In the genomic region with DNA sequence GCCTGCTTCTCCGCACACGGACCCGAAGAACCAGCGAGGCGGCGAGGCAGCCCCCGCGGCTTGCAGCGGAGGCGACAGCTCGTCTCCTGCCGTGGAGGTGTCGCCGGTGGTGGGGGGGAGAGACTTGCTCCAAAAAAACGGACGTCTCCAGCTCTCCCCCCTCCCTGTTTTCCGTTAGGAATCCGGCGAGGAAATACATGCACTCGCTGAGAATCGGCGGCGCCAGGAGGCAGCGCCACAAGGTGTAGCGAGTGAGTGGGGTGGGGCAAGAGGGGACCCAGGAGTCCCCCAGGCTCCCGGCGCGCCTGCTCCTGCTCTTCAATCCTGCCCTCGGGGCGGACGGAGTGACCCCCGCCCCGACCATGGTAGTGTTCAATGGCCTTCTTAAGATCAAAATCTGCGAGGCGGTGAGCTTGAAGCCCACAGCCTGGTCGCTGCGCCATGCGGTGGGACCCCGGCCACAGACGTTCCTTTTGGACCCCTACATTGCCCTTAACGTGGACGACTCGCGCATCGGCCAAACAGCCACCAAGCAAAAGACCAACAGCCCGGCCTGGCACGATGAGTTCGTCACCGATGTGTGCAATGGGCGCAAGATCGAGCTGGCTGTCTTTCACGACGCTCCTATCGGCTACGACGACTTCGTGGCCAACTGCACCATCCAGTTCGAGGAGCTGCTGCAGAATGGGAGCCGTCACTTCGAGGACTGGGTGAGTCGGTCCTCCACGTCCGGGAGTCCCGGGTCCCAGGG, we compare ENCODE assay signal across 8 mouse cellular contexts. TPM values are rescaled to one million over a fixed set of nuclear protein-coding genes. Genes with fewer than 3 reads are reported as not detected.
DNase-seq lines count a peak whose midpoint lies in the region; ATAC-seq and TF ChIP-seq lines count a peak whose summit lies in the region.

No protein-coding gene starts in this region.

- H3K4me2 ChIP-seq in forebrain, embryonic 12.5 days, result peak overlapping the region; percentile 90

- TF ChIP-seq CTCF in G1E (IDR thresholded peaks at IDR 0.05; ENCODE audit: low read depth, low read length), result no peak

- H3K27ac ChIP-seq in forebrain, embryonic 12.5 days, result peak overlapping the region; percentile 91

- H3K4me1 ChIP-seq in G1E (ENCODE audit: insufficient read depth, low read depth, low read length), result peaks cover 33% of the 10 kb centered on the region
- peaks cover 28% of the 10 kb centered on the region for H3K4me1 ChIP-seq in forebrain, embryonic 12.5 days

- no peaks in the 10 kb centered on the region for H3K9me3 ChIP-seq in G1E (replicated peaks)
- no peaks in the 10 kb centered on the region for H3K9me3 ChIP-seq in forebrain, embryonic 12.5 days

- peaks cover 25% of the 10 kb centered on the region for H3K27me3 ChIP-seq in G1E (ENCODE audit: insufficient read depth, low read length)
- H3K27me3 ChIP-seq in forebrain, embryonic 12.5 days, result peaks cover 24% of the 10 kb centered on the region

- DNase-seq in G1E (ENCODE audit: low spot score), result no peak
- DNase-seq in adrenal gland, postnatal 25 days, result peak; percentile 42
- DNase-seq in heart, postnatal 14 days, result peak; percentile 47 to 55
- DNase-seq in layer of hippocampus, postnatal 14 days (ENCODE audit: low spot score in 2 of 2), result peak; percentile 41 to 43
- peak; percentile 40 to 54 for DNase-seq in lung, postnatal 4 days
- DNase-seq in right cerebral cortex, postnatal 4 days, result peak; percentile 56

- H3K36me3 ChIP-seq in G1E (replicated peaks), result peaks cover 9% of the 10 kb centered on the region
- no peaks in the 10 kb centered on the region; the same call in 1 of the 2 replicates for H3K36me3 ChIP-seq in forebrain, embryonic 12.5 days (replicated peaks)

- peak overlapping the region; percentile 85 for H3K4me3 ChIP-seq in G1E (ENCODE audit: low read depth, low read length)
- peak overlapping the region; percentile 67 for H3K4me3 ChIP-seq in forebrain, embryonic 12.5 days (replicated peaks)

- ATAC-seq in G1E (ENCODE audit: extremely low read depth, insufficient number of reproducible peaks, low FRiP score, poor library complexity, severe bottlenecking), result no peak
- 0 out of 2 replicates have a peak, but pooled peaks have one; percentile 3 for ATAC-seq in forebrain, embryonic 12.5 days (ENCODE audit: low FRiP score)
- ATAC-seq in monocyte, adult 5-6 weeks (replicated peaks; ENCODE audit: insufficient number of reproducible peaks, low FRiP score, low TSS enrichment, poor library complexity, severe bottlenecking), result no peak; the same call in 1 of the 2 replicates

- intact Hi-C loops in heart, postnatal 14 days (cut with DNase I), result loop anchor here (2.0 to 5.0 kb wide), 2 partner anchors 39 to 68 kb away; no protein-coding TSS in a partner anchor

- under 1% methylated on average over 64 of the region's 64 CpGs for WGBS in forebrain, embryonic 12.5 days

- peak overlapping the region; percentile 78 for H3K9ac ChIP-seq in forebrain, embryonic 12.5 days

RNA-seq across cellular contexts. Expression of gene Prkce, which starts 0.8 kb away (rescaled TPM):
- total RNA-seq in G1E (2014; fragmentation: Nextera tagmentation), result 5.1 and 6.1 TPM in 2 replicates
- 2.5 and 2.7 TPM in 2 replicates for total RNA-seq in G1E (2017)
- 2.0 and 2.2 TPM in 2 replicates for polyA plus RNA-seq in G1E (2012)
- total RNA-seq in adrenal gland, postnatal 25 days (2021), result 22.8 and 25.8 TPM in 2 replicates
- 4.6 and 6.0 TPM in 2 replicates for polyA plus RNA-seq in forebrain, embryonic 12.5 days (2016; fragmentation: Nextera tagmentation; extraction: Ambion mirVana)
- 10 to 100 TPM; 28.7 to 29.1 TPM for total RNA-seq in heart, postnatal 14 days (2021)
- 100 to 1,000 TPM; 380 TPM for total RNA-seq in layer of hippocampus, postnatal 14 days (2021)
- total RNA-seq in monocyte, adult 5-6 weeks (2017), result 15.6 to 21.1 TPM (median 15.9 TPM) in 3 replicates

RNA-seq across cellular contexts. Expression of gene Srbd1, which starts 23.4 kb away (rescaled TPM):
- 33.3 and 36.1 TPM in 2 replicates for total RNA-seq in G1E (2014; fragmentation: Nextera tagmentation)
- 26.6 and 28.3 TPM in 2 replicates for total RNA-seq in G1E (2017)
- 6.2 and 8.9 TPM in 2 replicates for polyA plus RNA-seq in G1E (2012)
- total RNA-seq in adrenal gland, postnatal 25 days (2021), result 19.7 and 25.5 TPM in 2 replicates
- 24.8 and 25.8 TPM in 2 replicates for polyA plus RNA-seq in forebrain, embryonic 12.5 days (2016; fragmentation: Nextera tagmentation; extraction: Ambion mirVana)
- total RNA-seq in heart, postnatal 14 days (2021), result 10 to 100 TPM; 12.0 to 13.0 TPM
- 10 to 100 TPM; 13.0 to 13.6 TPM for total RNA-seq in layer of hippocampus, postnatal 14 days (2021)
- 17.4 to 29.5 TPM (median 26.5 TPM) in 3 replicates for total RNA-seq in monocyte, adult 5-6 weeks (2017)

Comparison
In these comparisons a context has a peak if more than half of its experiments do, and no peak if none do; other contexts are left out.
1. RNA of gene Prkce, which starts 0.8 kb away (total RNA-seq): 380 TPM in layer of hippocampus, postnatal 14 days; 28.7 to 29.1 TPM in heart, postnatal 14 days, 22.8 to 25.8 TPM in adrenal gland, postnatal 25 days, 15.6 to 21.1 TPM in monocyte, adult 5-6 weeks and 2.5 to 6.1 TPM in G1E; every median in the first group is over 10 times any median in the second.